Mouse (Mus musculus): ENCODE data around the gene Ajap1.
A peak's percentile ranks its signal among the peaks of the same experiment; 100 is the strongest.

The Ajap1 gene

DNA sequence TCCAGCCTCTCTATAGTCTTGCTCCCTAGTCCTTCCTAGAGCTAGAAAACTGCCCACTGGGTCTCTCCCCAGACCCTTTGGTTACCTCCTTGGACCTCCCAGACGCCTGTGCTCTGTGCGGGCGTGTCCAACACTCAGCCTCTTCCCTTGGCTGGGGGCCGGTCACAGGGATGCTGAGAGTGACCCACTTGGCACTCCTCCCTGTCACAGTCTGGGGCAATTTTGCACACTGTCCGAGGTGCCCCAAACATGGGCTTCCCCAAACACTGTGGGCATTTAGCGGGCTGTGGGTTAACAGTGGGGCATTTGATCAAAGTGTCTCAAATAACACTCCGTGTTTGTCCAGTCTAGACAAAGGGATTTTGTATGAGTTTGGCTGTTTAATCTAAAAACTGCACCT is 29.1 kb downstream of the Ajap1 start:
- DNase-seq (ENCODE audit: extremely low spot score, low spot score): no peak

DNA sequence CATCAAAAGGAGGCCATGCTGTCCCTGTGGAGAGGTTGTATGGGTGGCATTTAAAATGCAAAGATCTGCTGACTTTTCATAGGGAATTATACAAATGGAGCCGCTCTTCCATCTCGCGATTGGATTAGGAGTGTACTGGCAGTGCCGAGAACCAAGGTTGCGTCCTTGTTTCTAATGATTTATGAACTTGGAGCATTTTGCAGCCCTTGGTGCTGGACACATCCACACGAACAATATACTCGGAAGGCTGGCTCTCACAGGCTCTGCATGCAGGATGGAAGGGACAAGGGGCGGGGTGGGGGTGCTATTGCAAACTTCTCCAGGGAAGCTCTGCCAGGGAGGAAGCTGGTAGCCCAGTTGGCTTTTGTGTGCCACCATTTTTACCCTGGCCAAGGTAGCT is 31.1 kb downstream of the Ajap1 start:
- no peak for DNase-seq (ENCODE audit: extremely low spot score, low spot score)

- no peak for DNase-seq (ENCODE audit: extremely low spot score, low spot score)
Measured at GRCm38 (mm10) chr4:153442522-153442921, 40.1 kb downstream of the Ajap1 start.

DNA sequence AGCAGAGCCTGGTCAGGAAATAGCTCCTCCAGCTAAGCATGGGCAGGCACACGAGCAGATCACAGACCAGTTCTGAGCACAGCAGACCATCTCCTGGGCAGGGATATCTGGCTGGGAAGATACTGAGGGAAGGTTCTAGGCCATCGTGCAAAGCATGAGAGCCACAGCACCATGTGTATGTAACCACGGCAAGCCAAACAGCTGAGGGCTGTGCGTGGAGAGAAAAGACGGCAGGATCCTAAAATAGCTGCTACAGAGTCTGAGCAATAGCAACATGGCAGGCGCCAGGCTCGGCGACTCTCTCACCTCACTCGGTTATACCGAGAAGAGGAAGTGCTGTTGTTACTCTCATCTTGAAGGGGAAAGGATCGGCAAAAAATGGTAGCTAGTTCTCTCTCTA is 42.7 kb downstream of the Ajap1 start:
- DNase-seq (ENCODE audit: extremely low spot score, low spot score): no peak

- no peak for DNase-seq (ENCODE audit: extremely low spot score, low spot score)
Measured at GRCm38 (mm10) chr4:153439031-153439430, 43.6 kb downstream of the Ajap1 start.

DNA sequence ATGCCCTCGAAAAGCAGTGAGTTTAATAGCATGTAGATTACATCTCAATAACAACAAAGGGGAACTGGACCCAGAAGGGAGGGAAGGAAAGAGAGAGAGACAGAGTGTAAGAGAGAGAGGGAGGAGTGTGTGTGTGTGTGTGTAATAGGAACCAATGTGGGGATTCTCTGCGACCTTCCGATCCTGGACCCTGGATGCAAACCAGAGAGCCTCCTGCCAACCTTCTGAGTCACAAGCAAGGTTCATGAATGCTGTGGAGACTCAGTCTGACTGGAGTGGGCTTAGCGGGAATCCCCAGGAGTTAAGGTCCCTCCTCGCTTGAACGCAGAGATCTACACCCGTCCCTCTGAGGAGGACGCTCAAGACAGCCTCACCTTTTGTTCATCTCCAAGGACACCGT is 45.4 kb downstream of the Ajap1 start:
- DNase-seq (ENCODE audit: extremely low spot score, low spot score): no peak

DNA sequence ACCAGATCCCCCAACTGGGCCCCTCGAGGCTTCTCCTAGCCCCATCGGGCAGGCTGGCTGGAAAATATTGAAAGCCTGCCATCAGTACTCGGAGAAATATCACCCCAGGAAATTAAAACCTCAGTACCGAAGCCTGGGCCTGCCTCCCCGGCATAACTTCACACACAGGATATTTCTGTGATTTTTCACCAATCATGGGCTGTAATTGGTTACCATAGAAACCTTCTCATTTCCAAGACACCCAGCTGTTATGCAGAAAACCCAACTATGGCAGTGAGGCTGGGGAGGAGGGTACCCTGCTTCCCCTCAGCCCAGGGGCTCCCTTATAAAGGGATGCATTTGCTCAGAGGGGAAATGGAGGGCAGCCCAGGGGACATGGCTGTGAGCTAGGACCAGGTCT is 46.7 kb downstream of the Ajap1 start:
- no peak for DNase-seq (ENCODE audit: extremely low spot score, low spot score)

DNA sequence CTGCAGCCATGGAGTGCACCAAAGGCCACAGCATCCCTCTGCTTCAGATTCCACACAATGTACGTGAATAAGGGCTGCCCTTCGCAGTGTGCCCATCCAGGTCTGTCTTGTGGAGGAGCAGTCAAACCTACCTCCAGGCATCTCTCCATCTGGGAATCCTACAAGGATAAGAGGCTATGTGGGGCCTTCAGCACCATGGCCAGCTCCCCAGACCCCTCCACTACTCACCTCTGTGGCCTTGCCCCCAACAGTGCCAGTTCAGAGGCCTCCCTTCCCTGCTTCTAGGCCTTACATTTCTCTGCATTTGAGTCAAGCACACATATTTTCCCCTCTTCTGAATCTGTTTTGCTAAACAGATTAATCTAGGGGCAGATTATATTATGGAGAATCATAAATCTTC is 52.6 kb downstream of the Ajap1 start:
- peak; percentile 43 for DNase-seq (ENCODE audit: extremely low spot score, low spot score)

DNA sequence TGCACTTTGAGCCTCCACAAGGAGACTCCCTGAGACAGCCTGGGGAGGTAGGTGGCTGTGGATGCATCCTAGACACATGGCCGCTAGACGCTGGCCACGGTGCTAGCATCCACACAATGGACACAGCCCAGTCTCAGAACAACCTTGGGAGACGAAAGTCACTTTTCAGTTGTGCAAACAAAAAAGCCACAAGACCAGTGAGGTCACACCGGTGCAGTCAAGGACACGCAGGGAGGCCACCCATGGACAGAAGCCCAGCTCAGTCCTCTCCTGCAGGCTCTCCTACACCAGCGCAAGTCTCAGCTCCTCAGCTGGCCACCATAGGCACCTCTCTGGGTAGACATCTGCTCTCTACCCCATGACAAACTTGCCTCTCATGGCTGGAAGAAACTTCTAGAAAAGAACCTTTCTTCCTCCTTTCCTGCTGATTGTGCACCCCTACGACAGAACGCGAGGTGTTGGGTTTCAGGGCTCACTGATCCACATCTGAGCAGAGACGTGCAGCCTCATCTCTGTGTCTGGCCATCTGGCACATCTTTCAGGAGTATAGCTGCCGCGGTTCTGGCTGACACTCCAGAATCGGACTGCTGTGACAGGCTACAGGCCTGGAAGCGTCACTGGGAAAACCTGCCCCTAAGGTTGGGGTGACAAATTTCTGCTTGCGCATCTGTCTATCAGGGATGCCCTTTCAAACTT is 56.5 kb downstream of the Ajap1 start:
- no peak for DNase-seq (ENCODE audit: extremely low spot score, low spot score)

GRCm38 (mm10) chr4:153424324-153424723 is 58.3 kb downstream of the Ajap1 start:
- DNase-seq (ENCODE audit: extremely low spot score, low spot score): no peak

GRCm38 (mm10) chr4:153417926-153418325 is 64.7 kb downstream of the Ajap1 start:
- peak; percentile 60 for DNase-seq (ENCODE audit: extremely low spot score, low spot score)

- DNase-seq (ENCODE audit: extremely low spot score, low spot score): peak; percentile 58
Measured at GRCm38 (mm10) chr4:153417164-153417896, 65.3 kb downstream of the Ajap1 start.

- no peak for DNase-seq (ENCODE audit: extremely low spot score, low spot score)
Measured at GRCm38 (mm10) chr4:153416111-153416510, 66.5 kb downstream of the Ajap1 start.

GRCm38 (mm10) chr4:153398421-153398820 is 84.2 kb downstream of the Ajap1 start:
- DNase-seq (ENCODE audit: extremely low spot score, low spot score): no peak

DNA sequence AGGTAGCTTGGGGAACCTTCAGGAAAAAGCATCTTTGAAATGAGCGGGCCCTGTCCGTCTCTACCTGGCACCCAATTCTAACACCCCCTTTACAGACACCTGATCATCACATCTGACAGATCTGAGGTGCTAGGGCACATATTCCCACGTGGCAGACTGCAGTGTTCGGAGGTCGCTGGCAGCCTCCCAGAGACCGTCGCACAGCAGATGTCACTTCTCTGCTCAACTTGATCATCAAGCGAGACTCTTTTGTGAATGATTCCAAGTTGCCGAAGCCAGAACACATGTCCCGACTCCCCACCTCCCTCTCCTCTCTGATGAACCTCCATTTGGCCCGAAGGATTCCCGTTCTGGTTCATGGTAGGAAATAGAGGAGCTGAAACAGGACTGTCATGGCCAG is 95.1 kb downstream of the Ajap1 start:
- DNase-seq (ENCODE audit: extremely low spot score, low spot score): no peak

DNA sequence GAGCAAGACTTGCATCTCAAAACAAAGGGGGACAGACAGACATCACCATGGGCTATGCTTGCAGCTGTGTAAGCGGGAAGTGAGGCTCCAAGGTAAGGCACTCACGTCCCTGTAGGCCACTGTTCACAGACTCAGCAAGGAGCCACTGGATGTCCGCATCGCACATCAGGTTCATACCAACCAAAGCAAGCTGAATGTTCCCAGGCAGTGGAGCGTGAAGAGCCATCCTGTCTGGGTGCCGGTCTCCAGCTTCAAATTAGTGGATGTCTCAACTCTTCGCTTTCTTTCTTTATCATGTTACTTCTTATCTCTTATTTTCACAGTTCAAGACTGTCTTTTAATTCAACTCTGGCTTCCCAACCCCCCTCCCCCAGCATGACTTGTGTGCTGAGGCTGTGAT is 101.2 kb downstream of the Ajap1 start:
- DNase-seq (ENCODE audit: extremely low spot score, low spot score): no peak

- DNase-seq (ENCODE audit: extremely low spot score, low spot score): no peak
Measured at GRCm38 (mm10) chr4:153380885-153381284, 101.7 kb downstream of the Ajap1 start.

DNA sequence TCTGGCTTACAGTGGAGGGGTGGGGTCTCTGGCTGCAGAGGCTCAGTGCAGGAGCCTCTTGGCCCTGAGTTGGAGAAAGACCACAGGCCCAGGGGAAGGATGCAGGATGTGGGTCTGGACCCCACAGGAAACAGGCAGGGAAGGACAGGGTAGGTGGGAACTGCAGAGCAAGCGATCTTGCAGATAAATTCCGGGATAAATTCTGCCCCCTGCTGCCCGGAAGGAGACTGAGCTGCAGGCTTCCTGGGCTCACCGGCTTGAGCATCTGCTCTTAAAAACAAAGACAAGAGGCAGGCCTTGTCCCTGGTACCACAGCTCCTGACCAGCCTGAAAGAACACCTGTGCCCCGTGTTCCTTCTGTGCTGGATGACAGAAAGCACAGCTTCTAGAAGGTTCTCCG is 104.6 kb downstream of the Ajap1 start:
- peak; percentile 50 for DNase-seq (ENCODE audit: extremely low spot score, low spot score)

GRCm38 (mm10) chr4:153374233-153374632 is 108.4 kb downstream of the Ajap1 start:
- DNase-seq (ENCODE audit: extremely low spot score, low spot score): no peak

DNA sequence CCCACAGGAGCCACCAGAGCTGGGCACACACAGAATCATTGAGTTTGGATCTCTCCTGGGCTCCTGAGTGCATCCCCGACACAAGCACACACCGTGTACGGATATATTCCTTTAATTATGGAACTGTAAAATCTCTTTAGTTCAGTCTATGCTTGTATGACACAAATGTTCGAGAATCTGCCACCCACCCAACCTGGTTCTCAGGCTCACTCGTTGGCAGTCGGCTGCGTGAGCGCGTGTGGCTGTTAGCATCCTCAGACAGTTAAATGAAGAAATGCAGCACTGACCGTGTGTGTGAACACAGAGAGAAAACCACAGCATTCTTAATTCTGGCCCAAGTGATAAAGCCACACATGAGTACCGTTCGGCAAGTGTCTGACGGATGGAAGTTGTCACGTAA is 109.5 kb downstream of the Ajap1 start:
- no peak for DNase-seq (ENCODE audit: extremely low spot score, low spot score)

DNA sequence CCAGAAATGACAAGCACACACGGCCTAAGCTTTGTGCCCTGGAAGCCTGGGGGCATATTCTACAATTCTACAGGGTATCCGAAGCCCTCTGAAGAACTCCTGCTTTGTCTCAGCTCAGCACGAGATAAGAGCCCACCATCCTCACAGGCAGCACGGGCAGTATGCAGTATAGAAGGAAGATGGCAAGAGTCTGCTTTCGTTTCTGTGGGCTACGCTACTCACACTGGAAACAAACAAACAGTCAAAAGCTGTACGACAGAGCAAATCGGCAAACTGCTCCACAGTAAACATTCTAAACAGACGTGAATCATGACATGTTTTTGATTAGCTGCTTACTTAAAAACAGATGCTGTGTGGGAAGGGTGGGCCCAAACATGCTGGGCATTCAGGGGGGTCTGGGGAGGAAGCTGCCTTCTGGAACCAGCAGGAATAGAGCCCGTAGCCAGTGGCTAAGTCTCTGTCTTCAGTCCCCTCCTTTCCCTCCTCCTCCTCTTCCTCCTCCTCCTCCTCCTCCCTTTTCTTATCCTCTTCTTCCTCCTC is 113.9 kb downstream of the Ajap1 start:
- no peak for DNase-seq (ENCODE audit: extremely low spot score, low spot score)

- no peak for DNase-seq (ENCODE audit: extremely low spot score, low spot score)
Measured at GRCm38 (mm10) chr4:153360868-153361545, 121.6 kb downstream of the Ajap1 start.

Data from neural tube, embryonic 10.5 days (tissue).